Mouse (Mus musculus): ENCODE measurements at regions not wholly inside any gene's neighbourhood (a gene's known extent, or its start where the extent isn't known, plus 50 kb on each side); places are given as distances from the start of the nearest gene placed in this dataset.

DNA sequence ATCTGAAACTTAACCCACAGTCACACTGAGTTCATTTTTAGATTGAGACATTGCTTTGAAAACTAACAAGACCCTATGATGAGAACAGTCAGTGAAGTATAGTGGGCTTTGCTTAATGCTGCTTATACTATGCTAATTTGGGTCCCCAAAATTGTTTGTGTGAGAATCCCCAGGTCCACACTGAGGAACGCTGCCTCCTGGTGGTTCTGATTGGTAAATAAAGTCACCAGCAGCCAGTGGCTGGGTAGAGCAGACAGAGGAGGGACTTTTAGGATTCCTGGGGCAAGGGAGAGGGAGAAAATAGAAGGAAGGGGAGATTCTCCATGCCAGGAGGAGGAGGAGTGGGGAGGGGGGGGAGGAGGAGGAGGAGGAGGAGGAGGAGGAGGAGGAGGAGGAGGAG lies 288.4 kb upstream of the Htr2a start:
- Histone ChIP-seq H3K4me2 (no peak overlapping the region), H3K9me3 (no peaks in the 10 kb centered on the region), H3K9ac (no peak overlapping the region), H3K27me3 (no peaks in the 10 kb centered on the region), H3K4me1 (replicated peaks) (no peaks in the 10 kb centered on the region), H3K27ac (no peak overlapping the region), H3K36me3 (no peaks in the 10 kb centered on the region), H3K4me3 (no peak overlapping the region)
- ATAC-seq (ENCODE audit: low FRiP score): no peak
- WGBS: 48% methylated on average over 1 of the region's 1 CpGs

DNA sequence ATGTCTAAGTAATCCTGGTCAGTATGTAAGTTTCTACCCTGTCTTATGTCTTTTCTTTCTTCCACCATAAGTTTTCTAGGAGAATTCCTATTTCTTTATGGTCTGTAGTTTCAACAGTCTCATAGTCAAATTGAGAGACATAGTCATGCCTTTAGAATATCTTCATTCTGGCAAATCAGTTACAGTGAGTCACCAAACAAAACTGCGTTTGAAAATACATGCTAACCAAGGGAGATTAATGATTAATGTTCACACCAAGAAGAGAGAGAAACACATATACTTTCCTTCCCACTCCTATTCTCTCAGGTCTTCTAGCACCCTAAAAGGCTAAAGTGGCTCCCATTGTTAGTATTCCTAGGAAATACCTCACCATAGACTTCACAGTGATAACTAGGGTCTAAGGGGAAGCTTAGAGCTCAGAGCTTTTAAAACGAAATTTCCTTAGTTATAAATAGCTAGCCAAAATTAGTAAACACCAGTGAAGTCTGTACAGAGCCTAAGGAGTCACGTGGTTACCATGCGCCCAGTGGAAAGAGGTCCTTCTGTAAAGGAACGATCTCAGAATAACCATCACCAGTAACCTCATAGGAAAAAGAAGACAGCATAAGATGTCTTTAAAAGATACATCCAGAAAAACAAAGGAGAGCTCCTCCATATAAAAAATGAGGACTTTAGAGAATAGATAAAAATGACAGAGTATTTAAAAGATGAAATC lies 281.8 kb upstream of the Htr2a start:
- no peak for ATAC-seq (ENCODE audit: low FRiP score)
- Histone ChIP-seq H3K9me3 (no peaks in the 10 kb centered on the region), H3K36me3 (no peaks in the 10 kb centered on the region), H3K4me3 (no peak overlapping the region), H3K27me3 (no peaks in the 10 kb centered on the region), H3K4me1 (replicated peaks) (no peaks in the 10 kb centered on the region), H3K4me2 (no peak overlapping the region), H3K27ac (no peak overlapping the region), H3K9ac (no peak overlapping the region)
- WGBS: 85% methylated on average over 5 of the region's 5 CpGs

GRCm38 (mm10) chr14:74359663-74360552 lies 280.7 kb upstream of the Htr2a start:
- peak; percentile 54; the same call in 1 of the 2 replicates for ATAC-seq (ENCODE audit: low FRiP score)
- Histone ChIP-seq H3K4me3 (no peak overlapping the region), H3K27ac (no peak overlapping the region), H3K36me3 (no peaks in the 10 kb centered on the region), H3K9me3 (no peaks in the 10 kb centered on the region), H3K9ac (no peak overlapping the region), H3K4me1 (replicated peaks) (no peaks in the 10 kb centered on the region), H3K27me3 (no peaks in the 10 kb centered on the region), H3K4me2 (peak overlapping the region; percentile 6; the same call in 1 of the 2 replicates)
- WGBS: 48% methylated on average over 12 of the region's 12 CpGs

DNA sequence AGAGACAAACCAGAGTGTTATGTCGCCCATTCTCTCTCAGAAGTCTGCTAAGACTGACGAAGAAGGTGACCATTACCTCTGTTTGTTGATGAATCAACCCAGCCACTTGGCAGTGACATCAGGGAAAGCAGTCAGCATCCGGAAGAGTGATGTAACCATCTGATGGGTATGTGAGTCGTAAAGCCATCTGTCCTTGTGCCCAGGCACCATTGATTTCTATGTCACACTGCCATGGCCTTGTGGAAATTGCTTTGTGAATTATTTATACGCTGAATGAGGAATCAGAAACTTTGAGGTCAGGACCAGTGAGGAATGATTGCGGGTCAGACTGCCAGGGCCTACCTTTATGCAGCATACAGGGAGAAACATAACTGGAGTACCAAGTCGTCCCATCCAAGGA lies 256.2 kb upstream of the Htr2a start:
- ATAC-seq (ENCODE audit: low FRiP score): no peak
- H3K4me1 ChIP-seq (replicated peaks): no peaks in the 10 kb centered on the region
- 81% methylated on average over 7 of the region's 7 CpGs for WGBS
- H3K4me2 ChIP-seq: no peak overlapping the region
- no peak overlapping the region for H3K27ac ChIP-seq
- no peaks in the 10 kb centered on the region for H3K27me3 ChIP-seq
- H3K9me3 ChIP-seq: no peaks in the 10 kb centered on the region
- H3K36me3 ChIP-seq: no peaks in the 10 kb centered on the region
- no peak overlapping the region for H3K4me3 ChIP-seq
- no peak overlapping the region for H3K9ac ChIP-seq

- Histone ChIP-seq H3K27me3 (no peaks in the 10 kb centered on the region), H3K4me2 (no peak overlapping the region), H3K9me3 (no peaks in the 10 kb centered on the region), H3K4me1 (replicated peaks) (no peaks in the 10 kb centered on the region), H3K4me3 (no peak overlapping the region), H3K9ac (no peak overlapping the region), H3K36me3 (no peaks in the 10 kb centered on the region), H3K27ac (no peak overlapping the region)
- WGBS: 78% methylated on average over 2 of the region's 2 CpGs
- no peak for ATAC-seq (ENCODE audit: low FRiP score)
Observed at GRCm38 (mm10) chr14:74392419-74392818, 248.2 kb upstream of the Htr2a start.

GRCm38 (mm10) chr14:74397202-74397601 lies 243.4 kb upstream of the Htr2a start:
- Histone ChIP-seq H3K27me3 (no peaks in the 10 kb centered on the region), H3K27ac (no peak overlapping the region), H3K36me3 (no peaks in the 10 kb centered on the region), H3K4me1 (replicated peaks) (no peaks in the 10 kb centered on the region), H3K9me3 (no peaks in the 10 kb centered on the region), H3K4me2 (no peak overlapping the region), H3K4me3 (no peak overlapping the region), H3K9ac (no peak overlapping the region)
- no peak for ATAC-seq (ENCODE audit: low FRiP score)
- 80% methylated on average over 3 of the region's 3 CpGs for WGBS

DNA sequence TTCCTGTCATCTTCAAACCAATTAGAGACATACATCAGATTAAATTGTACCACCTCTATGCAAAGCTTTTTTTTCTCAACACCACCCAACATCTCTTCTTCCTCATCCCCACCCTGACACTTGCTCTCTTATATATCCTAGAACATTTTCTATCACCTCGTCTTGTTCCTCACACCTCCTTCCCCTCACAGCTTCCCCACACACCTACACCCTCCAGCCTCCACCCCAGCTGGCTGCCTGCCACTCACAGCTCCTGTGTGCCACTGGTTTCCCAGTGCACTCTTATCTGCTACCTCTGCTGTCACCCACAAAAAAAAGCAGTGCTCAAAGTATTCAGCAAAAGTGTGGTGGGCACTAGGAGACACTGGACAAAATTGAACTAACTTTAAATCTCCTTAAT lies 231.2 kb upstream of the Htr2a start:
- no peak overlapping the region for H3K4me3 ChIP-seq
- no peak overlapping the region for H3K4me2 ChIP-seq
- H3K4me1 ChIP-seq (replicated peaks): no peaks in the 10 kb centered on the region
- H3K27ac ChIP-seq: no peak overlapping the region
- H3K9me3 ChIP-seq: no peaks in the 10 kb centered on the region
- no peaks in the 10 kb centered on the region for H3K36me3 ChIP-seq
- no peaks in the 10 kb centered on the region for H3K27me3 ChIP-seq
- WGBS: 95% methylated on average over 1 of the region's 1 CpGs
- H3K9ac ChIP-seq: no peak overlapping the region
- ATAC-seq (ENCODE audit: low FRiP score): no peak

DNA sequence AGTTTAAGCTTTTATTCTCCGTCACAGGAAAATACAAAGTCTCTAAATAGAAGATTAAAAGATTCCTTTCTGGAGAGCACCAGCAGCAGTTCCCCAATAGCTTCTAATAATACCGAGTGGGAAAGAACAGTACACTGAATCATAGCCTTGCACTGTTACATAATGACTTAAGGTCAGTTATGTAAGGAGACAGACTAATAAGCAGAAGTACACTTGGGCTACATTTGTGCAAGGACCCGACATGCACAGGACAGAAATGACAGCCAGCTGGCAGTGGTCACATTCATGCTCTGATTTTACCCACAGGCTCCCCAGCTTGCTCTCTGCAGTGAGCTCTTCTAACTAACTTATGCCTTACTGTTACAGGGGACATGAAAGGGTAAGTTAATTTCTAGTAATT lies 212.4 kb upstream of the Htr2a start:
- H3K27me3 ChIP-seq: no peaks in the 10 kb centered on the region

DNA sequence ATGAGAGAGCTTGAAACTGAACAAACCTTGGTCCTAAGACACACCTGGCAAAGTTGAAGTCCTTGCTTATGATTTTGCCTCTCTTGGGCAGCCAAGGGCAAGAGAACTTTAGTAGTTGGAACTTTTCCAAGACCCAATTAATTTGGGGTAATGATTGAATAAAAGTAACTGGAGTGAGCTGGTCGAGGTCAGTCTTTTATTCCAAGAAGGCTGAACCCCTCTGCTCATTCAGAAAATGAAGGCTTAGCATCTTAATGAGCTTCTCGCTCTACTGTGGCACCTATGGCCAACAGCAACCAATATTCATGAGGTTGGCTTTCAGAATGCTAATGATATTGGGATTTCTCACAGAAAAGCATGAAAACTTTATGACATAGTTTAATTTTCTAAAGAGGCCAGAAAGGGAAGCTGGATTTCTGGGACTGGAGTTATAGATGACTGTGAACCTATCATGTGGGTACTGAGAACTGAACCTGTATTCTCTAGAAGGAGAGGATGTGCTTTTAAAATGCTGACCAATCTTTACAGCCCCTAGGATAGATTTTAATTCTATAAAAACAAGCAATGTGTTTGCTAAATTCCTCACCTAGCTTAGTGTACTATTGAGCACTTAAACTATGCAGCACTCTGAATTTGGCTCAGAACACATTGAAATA lies 176.5 kb upstream of the Htr2a start:
- Histone ChIP-seq H3K36me3 (no peaks in the 10 kb centered on the region), H3K27me3 (no peaks in the 10 kb centered on the region)

More for the DNA sequence above, 212.4 kb upstream of the Htr2a start:
- no peak for ATAC-seq (ENCODE audit: low FRiP score)
- Histone ChIP-seq H3K9me3 (no peaks in the 10 kb centered on the region), H3K36me3 (no peaks in the 10 kb centered on the region), H3K27ac (no peak overlapping the region), H3K4me1 (replicated peaks) (no peaks in the 10 kb centered on the region), H3K4me3 (no peak overlapping the region), H3K9ac (no peak overlapping the region), H3K4me2 (no peak overlapping the region)
- 91% methylated on average over 3 of the region's 3 CpGs for WGBS

GRCm38 (mm10) chr14:74495504-74495903 lies 145.1 kb upstream of the Htr2a start:
- no peaks in the 10 kb centered on the region for H3K4me1 ChIP-seq (replicated peaks)
- H3K4me2 ChIP-seq: no peak overlapping the region
- H3K36me3 ChIP-seq: no peaks in the 10 kb centered on the region
- no peak for ATAC-seq (ENCODE audit: low FRiP score)
- H3K9me3 ChIP-seq: no peaks in the 10 kb centered on the region
- H3K9ac ChIP-seq: no peak overlapping the region
- H3K27me3 ChIP-seq: no peaks in the 10 kb centered on the region
- no peak overlapping the region for H3K27ac ChIP-seq
- H3K4me3 ChIP-seq: no peak overlapping the region

More for the DNA sequence above, 176.5 kb upstream of the Htr2a start:
- no peak overlapping the region for H3K4me3 ChIP-seq
- no peaks in the 10 kb centered on the region for H3K4me1 ChIP-seq (replicated peaks)
- H3K4me2 ChIP-seq: no peak overlapping the region
- ATAC-seq (ENCODE audit: low FRiP score): no peak
- H3K27ac ChIP-seq: no peak overlapping the region
- H3K9ac ChIP-seq: no peak overlapping the region
- WGBS: 47% methylated on average over 2 of the region's 2 CpGs
- no peaks in the 10 kb centered on the region for H3K9me3 ChIP-seq

- ATAC-seq (ENCODE audit: low FRiP score): no peak
- Histone ChIP-seq H3K27ac (no peak overlapping the region), H3K27me3 (no peaks in the 10 kb centered on the region), H3K4me2 (no peak overlapping the region), H3K4me3 (no peak overlapping the region), H3K9me3 (no peaks in the 10 kb centered on the region), H3K36me3 (no peaks in the 10 kb centered on the region), H3K4me1 (replicated peaks) (no peaks in the 10 kb centered on the region), H3K9ac (no peak overlapping the region)
- WGBS: 82% methylated on average over 2 of the region's 2 CpGs
Observed at GRCm38 (mm10) chr14:74511521-74511920, 129.1 kb upstream of the Htr2a start.

DNA sequence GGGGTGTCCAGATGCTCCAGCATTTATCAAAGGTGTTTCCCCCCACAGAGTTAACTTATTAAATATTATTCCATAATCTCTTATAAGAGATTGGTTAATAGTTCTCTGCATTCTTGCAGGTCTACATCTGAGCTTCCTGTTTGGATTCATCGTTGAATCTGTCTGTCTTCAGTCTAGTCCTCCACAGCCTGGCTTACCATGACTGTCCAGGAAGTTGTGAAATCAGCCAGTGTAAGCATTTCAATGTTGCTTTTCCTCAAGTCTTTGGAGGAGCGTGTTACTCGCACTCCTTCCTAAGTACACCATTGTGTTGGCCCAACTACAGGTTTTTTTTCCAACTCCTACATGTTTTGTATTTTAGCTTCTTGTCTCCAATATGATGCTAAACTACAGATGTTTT lies 124.2 kb upstream of the Htr2a start:
- WGBS: 87% methylated on average over 3 of the region's 3 CpGs
- Histone ChIP-seq H3K9me3 (no peaks in the 10 kb centered on the region), H3K4me2 (no peak overlapping the region), H3K4me1 (replicated peaks) (no peaks in the 10 kb centered on the region), H3K27ac (no peak overlapping the region), H3K36me3 (no peaks in the 10 kb centered on the region), H3K9ac (no peak overlapping the region), H3K4me3 (no peak overlapping the region), H3K27me3 (no peaks in the 10 kb centered on the region)
- ATAC-seq (ENCODE audit: low FRiP score): no peak

All from hindbrain, embryonic 13.5 days (tissue).